Mouse (Mus musculus) ES-Bruce4 (cell line): ENCODE measurements at regions not wholly inside any gene's neighbourhood (a gene's known extent, or its start where the extent isn't known, plus 50 kb on each side); places are given as distances from the start of the nearest gene placed in this dataset.

ENCODE experiments used
- CTCF ChIP-seq: IDR thresholded peaks from one replicate; pipeline ENCODE4 v1.8.1; 2011; ENCODE audit warnings: low read depth, low read length
- EP300 ChIP-seq: IDR thresholded peaks from 2 replicates; pipeline ENCODE4 v1.6.1; 2011; ENCODE audit warnings: low read depth, low read length; ENCODE audit not compliant: insufficient read depth
- POLR2A ChIP-seq: IDR thresholded peaks from one replicate; pipeline ENCODE4 v1.8.1; 2011; ENCODE audit warnings: low read length; ENCODE audit not compliant: insufficient read depth

DNA sequence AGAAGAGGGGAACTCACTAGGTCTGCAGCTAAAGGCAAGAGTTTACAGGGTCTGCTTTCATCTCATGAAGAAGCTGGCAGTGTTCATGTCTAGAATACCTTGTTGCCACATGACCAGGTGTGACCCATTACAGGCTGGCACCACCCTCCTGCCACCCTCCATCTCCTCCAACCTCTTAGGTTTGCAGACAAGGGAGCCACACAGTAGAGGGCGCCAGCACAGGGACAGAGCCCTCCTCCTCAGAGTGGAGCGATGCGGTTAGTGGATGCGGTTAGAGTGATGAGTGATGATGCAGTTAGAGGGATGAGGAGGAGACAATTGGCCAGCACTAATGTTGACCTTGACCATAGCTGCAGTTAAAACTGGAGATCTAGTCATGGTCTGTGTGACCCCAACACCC is 60.8 kb upstream of the Nfasc start:
- TF ChIP-seq CTCF: peak; percentile 89
- TF ChIP-seq EP300: no peak
- no peak for TF ChIP-seq POLR2A
